Mouse (Mus musculus): ENCODE measurements around the gene Zcwpw1.

DNA sequence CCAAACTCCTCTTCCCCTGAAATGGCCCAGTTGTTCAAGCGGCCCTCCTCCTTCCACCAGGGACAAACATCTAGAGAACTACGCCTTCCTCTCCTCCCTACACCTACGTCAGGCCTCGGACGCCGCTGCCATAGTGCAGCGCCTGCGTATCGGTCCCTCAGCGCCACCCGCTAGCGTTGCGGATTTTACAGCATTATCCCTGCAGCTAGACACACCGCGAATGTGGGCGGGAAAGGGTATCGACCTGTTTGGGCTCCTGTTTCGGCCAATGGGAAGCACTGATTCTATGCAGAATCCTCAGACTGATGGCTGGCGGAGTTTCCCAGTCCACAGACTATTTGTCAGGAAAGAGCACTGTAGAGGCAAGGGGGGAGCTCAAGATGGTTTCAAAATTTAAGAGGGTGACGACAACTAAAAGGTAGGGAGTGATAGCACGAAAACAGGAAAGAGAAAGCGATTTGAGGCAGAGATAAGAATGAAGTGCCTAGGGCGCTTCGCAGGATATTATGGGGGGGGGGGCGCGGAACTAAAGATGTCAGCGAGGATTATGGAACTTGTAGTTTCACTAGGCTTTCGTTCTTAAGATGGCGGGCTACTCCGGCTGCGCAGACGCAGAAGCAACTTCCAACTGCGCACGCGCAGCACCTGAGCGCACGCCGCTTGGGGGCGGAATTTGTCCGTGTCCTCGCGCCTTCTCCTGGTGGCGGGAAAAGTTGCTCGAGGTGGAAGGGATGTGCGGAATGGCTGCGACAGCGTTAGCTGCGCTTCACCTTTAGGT is at the start of gene Zcwpw1, which contains the start of gene Mepce:
- TF ChIP-seq CTCF (IDR thresholded peaks at IDR 0.05; ENCODE audit: low read depth) (peak; percentile 93), EP300 (IDR thresholded peaks at IDR 0.05; ENCODE audit: low read depth) (peak; percentile 46; the same call in 1 of the 2 replicates)
